Mouse (Mus musculus): ENCODE measurements around the gene Cfap77. TPM values are rescaled to one million over a fixed set of nuclear protein-coding genes. Genes with fewer than 3 reads are reported as not detected.

Gene Cfap77
- polyA plus RNA-seq, 1 experiment from 2014 or later, result 0.44 TPM

GRCm38 (mm10) chr2:28943666-28944516 lies 111.0 kb downstream of the Cfap77 start:
- peak; percentile 54 for DNase-seq (ENCODE audit: low spot score)
- no peak overlapping the region for H3K27ac ChIP-seq

GRCm38 (mm10) chr2:28938997-28939396 lies 115.9 kb downstream of the Cfap77 start:
- H3K27ac ChIP-seq, result no peak overlapping the region

More at GRCm38 (mm10) chr2:28943666-28944516, 111.0 kb downstream of the Cfap77 start:
- peaks cover 45% of the 10 kb centered on the region for H3K4me1 ChIP-seq
- H3K4me3 ChIP-seq, result peak overlapping the region; percentile 27; the same call in 1 of the 2 replicates
- H3K36me3 ChIP-seq, result no peaks in the 10 kb centered on the region
- peaks cover 76% of the 10 kb centered on the region for H3K27me3 ChIP-seq (ENCODE audit: low read depth, poor library complexity, severe bottlenecking)
- 39% methylated on average over 30 of the region's 30 CpGs for WGBS
- no peaks in the 10 kb centered on the region for H3K9me3 ChIP-seq (replicated peaks)

GRCm38 (mm10) chr2:28930571-28930970 lies 124.3 kb downstream of the Cfap77 start:
- Histone ChIP-seq H3K4me3 (no peak overlapping the region), H3K36me3 (no peaks in the 10 kb centered on the region), H3K4me1 (no peaks in the 10 kb centered on the region), H3K9me3 (replicated peaks) (no peaks in the 10 kb centered on the region), H3K27me3 (ENCODE audit: low read depth, poor library complexity, severe bottlenecking) (peaks cover 74% of the 10 kb centered on the region), H3K27ac (no peak overlapping the region)
- WGBS, result 95% methylated on average over 3 of the region's 3 CpGs
- no peak for DNase-seq (ENCODE audit: low spot score)

More at GRCm38 (mm10) chr2:28938997-28939396, 115.9 kb downstream of the Cfap77 start:
- Histone ChIP-seq H3K36me3 (no peaks in the 10 kb centered on the region), H3K9me3 (replicated peaks) (no peaks in the 10 kb centered on the region), H3K4me1 (peaks cover 38% of the 10 kb centered on the region), H3K4me3 (no peak overlapping the region), H3K27me3 (ENCODE audit: low read depth, poor library complexity, severe bottlenecking) (peaks cover 58% of the 10 kb centered on the region)
- 74% methylated on average over 7 of the region's 7 CpGs for WGBS
- no peak for DNase-seq (ENCODE audit: low spot score)

GRCm38 (mm10) chr2:28923912-28924311 lies 131.0 kb downstream of the Cfap77 start:
- peaks cover 100% of the 10 kb centered on the region for H3K27me3 ChIP-seq (ENCODE audit: low read depth, poor library complexity, severe bottlenecking)
- WGBS, result 1% methylated on average over 4 of the region's 4 CpGs

GRCm38 (mm10) chr2:28919001-28919400 lies 135.9 kb downstream of the Cfap77 start:
- no peak for DNase-seq (ENCODE audit: low spot score)
- Histone ChIP-seq H3K4me1 (peaks cover 13% of the 10 kb centered on the region), H3K4me3 (no peak overlapping the region), H3K27ac (no peak overlapping the region), H3K36me3 (no peaks in the 10 kb centered on the region), H3K27me3 (ENCODE audit: low read depth, poor library complexity, severe bottlenecking) (peaks cover 100% of the 10 kb centered on the region), H3K9me3 (replicated peaks) (no peaks in the 10 kb centered on the region)
- WGBS, result 3% methylated on average over 4 of the region's 4 CpGs

More at GRCm38 (mm10) chr2:28923912-28924311, 131.0 kb downstream of the Cfap77 start:
- Histone ChIP-seq H3K4me1 (no peaks in the 10 kb centered on the region), H3K4me3 (no peak overlapping the region), H3K27ac (no peak overlapping the region), H3K9me3 (replicated peaks) (no peaks in the 10 kb centered on the region), H3K36me3 (no peaks in the 10 kb centered on the region)
- peak; percentile 90 for DNase-seq (ENCODE audit: low spot score)

GRCm38 (mm10) chr2:28917518-28918361 lies 137.1 kb downstream of the Cfap77 start:
- Histone ChIP-seq H3K36me3 (no peaks in the 10 kb centered on the region), H3K27ac (no peak overlapping the region), H3K9me3 (replicated peaks) (no peaks in the 10 kb centered on the region), H3K27me3 (ENCODE audit: low read depth, poor library complexity, severe bottlenecking) (peaks cover 100% of the 10 kb centered on the region), H3K4me3 (peak overlapping the region; percentile 28), H3K4me1 (peaks cover 13% of the 10 kb centered on the region)
- under 1% methylated on average over 73 of the region's 73 CpGs for WGBS
- peak; percentile 54 for DNase-seq (ENCODE audit: low spot score)

- peak; percentile 37 for DNase-seq (ENCODE audit: low spot score)
- H3K4me1 ChIP-seq, result peaks cover 13% of the 10 kb centered on the region
- H3K27ac ChIP-seq, result no peak overlapping the region
- H3K9me3 ChIP-seq (replicated peaks), result no peaks in the 10 kb centered on the region
- peaks cover 100% of the 10 kb centered on the region for H3K27me3 ChIP-seq (ENCODE audit: low read depth, poor library complexity, severe bottlenecking)
- WGBS, result 2% methylated on average over 11 of the region's 11 CpGs
- H3K36me3 ChIP-seq, result no peaks in the 10 kb centered on the region
- H3K4me3 ChIP-seq, result no peak overlapping the region
Measured at GRCm38 (mm10) chr2:28917156-28917517, 137.7 kb downstream of the Cfap77 start.

GRCm38 (mm10) chr2:28916513-28916865 lies 138.4 kb downstream of the Cfap77 start, which contains the start of gene Barhl1:
Barhl1 (minus strand) TSS chr2:28916668.
- DNase-seq (ENCODE audit: low spot score), result no peak
- Histone ChIP-seq H3K36me3 (no peaks in the 10 kb centered on the region), H3K4me1 (peaks cover 15% of the 10 kb centered on the region), H3K4me3 (peak within 1 kb of the TSS; percentile 28; the same call in 1 of the 2 replicates), H3K9me3 (replicated peaks) (no peaks in the 10 kb centered on the region), H3K27me3 (ENCODE audit: low read depth, poor library complexity, severe bottlenecking) (peaks cover 100% of the 10 kb centered on the region), H3K27ac (no peak within 1 kb of the TSS)
- under 1% methylated on average over 18 of the region's 18 CpGs for WGBS

GRCm38 (mm10) chr2:28915768-28916512 lies 138.9 kb downstream of the Cfap77 start:
- no peaks in the 10 kb centered on the region for H3K36me3 ChIP-seq
- WGBS, result 1% methylated on average over 50 of the region's 50 CpGs
- H3K4me1 ChIP-seq, result peaks cover 19% of the 10 kb centered on the region
- H3K27me3 ChIP-seq (ENCODE audit: low read depth, poor library complexity, severe bottlenecking), result peaks cover 100% of the 10 kb centered on the region
- peak; percentile 94 for DNase-seq (ENCODE audit: low spot score)
- 0 out of 2 replicates have a peak overlapping the region, but pooled peaks have one; percentile 6 for H3K4me3 ChIP-seq
- H3K9me3 ChIP-seq (replicated peaks), result no peaks in the 10 kb centered on the region
- no peak overlapping the region for H3K27ac ChIP-seq

- no peak overlapping the region for H3K27ac ChIP-seq
- no peaks in the 10 kb centered on the region for H3K9me3 ChIP-seq (replicated peaks)
- H3K27me3 ChIP-seq (ENCODE audit: low read depth, poor library complexity, severe bottlenecking), result peaks cover 100% of the 10 kb centered on the region
- H3K36me3 ChIP-seq, result no peaks in the 10 kb centered on the region
- DNase-seq (ENCODE audit: low spot score), result no peak
- H3K4me3 ChIP-seq, result no peak overlapping the region
- H3K4me1 ChIP-seq, result peaks cover 19% of the 10 kb centered on the region
- WGBS, result 4% methylated on average over 22 of the region's 22 CpGs
Measured at GRCm38 (mm10) chr2:28915104-28915738, 139.6 kb downstream of the Cfap77 start.

GRCm38 (mm10) chr2:28914121-28914520 lies 140.7 kb downstream of the Cfap77 start:
- no peak overlapping the region for H3K4me3 ChIP-seq
- 0% methylated on average over 2 of the region's 2 CpGs for WGBS
- H3K9me3 ChIP-seq (replicated peaks), result no peaks in the 10 kb centered on the region
- H3K36me3 ChIP-seq, result no peaks in the 10 kb centered on the region
- peaks cover 24% of the 10 kb centered on the region for H3K4me1 ChIP-seq
- H3K27ac ChIP-seq, result no peak overlapping the region
- no peak for DNase-seq (ENCODE audit: low spot score)
- peaks cover 100% of the 10 kb centered on the region for H3K27me3 ChIP-seq (ENCODE audit: low read depth, poor library complexity, severe bottlenecking)

GRCm38 (mm10) chr2:28912961-28913360 lies 141.9 kb downstream of the Cfap77 start:
- peak; percentile 36 for DNase-seq (ENCODE audit: low spot score)
- Histone ChIP-seq H3K27me3 (ENCODE audit: low read depth, poor library complexity, severe bottlenecking) (peaks cover 100% of the 10 kb centered on the region), H3K27ac (no peak overlapping the region), H3K4me1 (peaks cover 33% of the 10 kb centered on the region), H3K9me3 (replicated peaks) (no peaks in the 10 kb centered on the region), H3K4me3 (no peak overlapping the region), H3K36me3 (no peaks in the 10 kb centered on the region)
- under 1% methylated on average over 4 of the region's 4 CpGs for WGBS
